Mouse (Mus musculus): ENCODE results near the gene Copg1. TPM values are rescaled to one million over a fixed set of nuclear protein-coding genes. Genes with fewer than 3 reads are reported as not detected.
"Not testable (repeated sequence)": the region's sequence is repeated elsewhere in the genome, so short reads cannot be mapped to it uniquely, and the experiment has no call there.

Gene Copg1
- polyA plus RNA-seq, 1 experiment from 2014 or later, result 150 TPM

- H3K27ac ChIP-seq (replicated peaks; ENCODE audit: low read depth, low read length); H3K4me2 ChIP-seq (ENCODE audit: low read depth, severe bottlenecking); H3K9ac ChIP-seq (ENCODE audit: low read length); H3K27me3 ChIP-seq (ENCODE audit: control insufficient read depth, insufficient read depth, low read length); H3K36me3 ChIP-seq (ENCODE audit: control insufficient read depth, insufficient read depth, low read length); ATAC-seq (ENCODE audit: insufficient number of reproducible peaks, low FRiP score, low TSS enrichment, low read depth); H3K4me1 ChIP-seq (ENCODE audit: control insufficient read depth, insufficient read depth, low read length); H3K4me3 ChIP-seq (ENCODE audit: low read depth, low read length); H3K9me3 ChIP-seq (ENCODE audit: control insufficient read depth, low read length); DNase-seq (ENCODE audit: low spot score): not testable (repeated sequence)
- 61% methylated on average over 4 of the region's 4 CpGs for whole genome bisulfite sequencing
These were observed 74.8 kb downstream of the Copg1 start for GRCm38 (mm10) chr6:87962457-87962856.

Other genes starting within 250 kb of the Copg1 start
- gene Aplf, start 215.6 kb upstream of the Copg1 start, polyA plus RNA-seq (2014; fragmentation: Nextera tagmentation; extraction: Ambion mirVana), result 15.4 and 17.1 TPM in 2 replicates
- 0.07 and 0.37 TPM in 2 replicates for gene Efcc1, start 156.9 kb upstream of the Copg1 start, polyA plus RNA-seq (2014; fragmentation: Nextera tagmentation; extraction: Ambion mirVana)
- 2.0 and 4.3 TPM in 2 replicates for gene Gp9, start 109.7 kb upstream of the Copg1 start, polyA plus RNA-seq (2014; fragmentation: Nextera tagmentation; extraction: Ambion mirVana)
- gene Rab43, start 75.7 kb upstream of the Copg1 start, polyA plus RNA-seq (2014; fragmentation: Nextera tagmentation; extraction: Ambion mirVana), result 6.9 and 7.5 TPM in 2 replicates
- 2.8 and 3.5 TPM in 2 replicates for gene Gm45140, start 52.0 kb upstream of the Copg1 start, polyA plus RNA-seq (2014; fragmentation: Nextera tagmentation; extraction: Ambion mirVana)
- gene Isy1, start 49.0 kb upstream of the Copg1 start, polyA plus RNA-seq (2014; fragmentation: Nextera tagmentation; extraction: Ambion mirVana), result 73.0 and 76.2 TPM in 2 replicates
- gene Cnbp, start 36.7 kb upstream of the Copg1 start, polyA plus RNA-seq (2014; fragmentation: Nextera tagmentation; extraction: Ambion mirVana), result 1,357 and 1,371 TPM in 2 replicates
- 77.5 and 77.6 TPM in 2 replicates for gene Hmces, start 26.1 kb downstream of the Copg1 start, polyA plus RNA-seq (2014; fragmentation: Nextera tagmentation; extraction: Ambion mirVana)
- 98.9 and 122 TPM in 2 replicates for gene H1fx, start 93.8 kb downstream of the Copg1 start, polyA plus RNA-seq (2014; fragmentation: Nextera tagmentation; extraction: Ambion mirVana)
- 208 and 216 TPM in 2 replicates for gene Rab7, start 157.5 kb downstream of the Copg1 start, polyA plus RNA-seq (2014; fragmentation: Nextera tagmentation; extraction: Ambion mirVana)
- 332 and 352 TPM in 2 replicates for gene Rpn1, start 196.7 kb downstream of the Copg1 start, polyA plus RNA-seq (2014; fragmentation: Nextera tagmentation; extraction: Ambion mirVana)